Mouse (Mus musculus) retina, embryonic 14.5 days (tissue): ENCODE measurements around the gene Mark3.
A peak's percentile ranks its signal among the peaks of the same experiment; 100 is the strongest.

Experiments
- DNase-seq: peaks from one replicate; pipeline ENCODE4 v3.0.0-alpha.2; 2015; ENCODE audit warnings: low spot score

The Mark3 gene

GRCm38 (mm10) chr12:111698346-111698913 lies 124.1 kb downstream of the Mark3 start:
- no peak for DNase-seq

- no peak for DNase-seq
Observed at GRCm38 (mm10) chr12:111699542-111699941, 125.2 kb downstream of the Mark3 start.

GRCm38 (mm10) chr12:111700920-111701458 lies 126.7 kb downstream of the Mark3 start:
- no peak for DNase-seq

DNA sequence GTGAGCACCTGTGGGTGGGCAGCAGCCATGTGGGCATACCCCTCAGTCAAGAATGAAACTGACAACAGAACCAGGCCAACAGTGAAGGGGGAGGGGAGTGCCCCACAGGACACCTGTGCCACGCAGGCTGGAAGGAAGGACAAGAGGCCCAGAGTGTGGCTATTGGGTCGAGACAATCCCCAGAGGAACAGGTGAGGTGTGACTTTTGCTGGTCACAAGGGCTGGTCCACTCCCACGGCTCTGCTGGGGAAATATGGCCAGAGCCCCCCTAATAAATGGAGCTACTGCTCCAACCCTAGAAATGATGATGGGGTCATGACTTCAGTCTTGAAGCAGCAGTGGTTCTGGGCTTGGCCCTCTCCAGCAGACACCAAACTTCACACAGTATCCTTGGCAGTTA lies 129.0 kb downstream of the Mark3 start:
- no peak for DNase-seq

DNA sequence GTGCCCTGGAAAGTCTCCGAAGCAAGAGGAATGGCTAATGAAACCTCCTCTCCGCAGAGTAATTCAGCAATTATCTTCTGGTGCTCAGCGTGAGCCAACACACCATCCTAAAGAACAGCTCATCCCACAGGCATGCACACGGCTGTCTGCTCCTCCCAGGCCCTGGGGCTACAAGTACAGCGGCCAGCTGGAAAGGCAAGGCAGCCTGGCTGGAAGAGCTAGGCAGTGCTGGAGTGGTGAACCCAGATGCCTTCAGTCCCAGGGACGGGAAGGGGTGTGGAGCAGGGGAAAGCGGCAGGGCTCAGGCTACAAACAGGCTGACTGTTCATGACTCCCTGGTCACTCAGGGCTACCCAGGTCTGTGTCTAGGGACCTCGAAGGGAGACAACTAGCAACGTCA lies 130.3 kb downstream of the Mark3 start:
- DNase-seq, result peak; percentile 41

DNA sequence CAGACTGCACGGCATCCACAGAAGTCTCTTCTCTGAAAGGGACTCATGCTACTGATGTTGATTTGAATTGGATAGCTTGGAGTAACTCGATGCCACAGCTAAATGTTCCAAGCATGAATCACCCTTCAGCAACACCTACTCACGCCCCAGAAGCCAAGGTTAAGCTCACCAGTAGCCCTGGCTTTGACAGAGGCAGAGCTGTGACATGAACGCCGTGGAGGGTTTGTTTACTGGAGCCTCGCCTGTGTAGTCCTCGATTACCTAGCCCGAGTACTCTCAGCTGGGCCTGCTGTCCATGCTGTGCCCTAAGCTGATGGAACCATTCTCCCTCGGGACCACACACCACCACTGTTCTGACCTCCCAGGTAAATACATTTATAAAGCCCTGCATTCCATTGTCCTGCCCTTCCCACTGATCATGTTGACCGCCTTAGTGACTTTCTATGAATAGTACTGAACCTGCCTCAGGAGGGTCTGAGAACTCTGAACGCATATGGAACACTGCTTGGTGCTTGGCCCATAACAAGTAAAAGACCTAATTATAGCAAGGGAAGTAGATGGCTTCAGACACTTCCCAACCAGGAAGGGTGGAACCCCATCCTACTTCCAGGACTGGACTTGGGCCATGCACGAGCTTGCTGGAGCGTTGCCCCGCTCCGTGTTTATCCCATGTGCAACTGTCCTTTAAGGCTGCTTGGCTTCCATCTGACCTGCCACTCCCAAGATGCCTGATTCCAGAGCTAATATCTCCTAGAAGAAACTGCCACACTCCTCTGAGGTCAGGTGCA lies 131.1 kb downstream of the Mark3 start:
- no peak for DNase-seq
